Mouse (Mus musculus): ENCODE measurements at regions not wholly inside any gene's neighbourhood (a gene's known extent, or its start where the extent isn't known, plus 50 kb on each side); places are given as distances from the start of the nearest gene placed in this dataset.

GRCm38 (mm10) chr13:102449416-102450121 is 243.8 kb upstream of the Cd180 start:
- TF ChIP-seq CTCF (IDR thresholded peaks at IDR 0.05; ENCODE audit: low read depth) (no peak), EP300 (IDR thresholded peaks at IDR 0.05; ENCODE audit: low read depth) (no peak)

Data from liver, postnatal 0 days (tissue).